Mouse (Mus musculus) Patski (cell line): ENCODE data around the gene Hist1h2bg. TPM values are rescaled to one million over a fixed set of nuclear protein-coding genes. Genes with fewer than 3 reads are reported as not detected.
A peak's percentile ranks its signal among the peaks of the same experiment; 100 is the strongest.
"Not testable (repeated sequence)": the region's sequence is repeated elsewhere in the genome, so short reads cannot be mapped to it uniquely, and the experiment has no call there.

Experiments used
- ATAC-seq: fragments of 100-300 bp; one replicate; pipeline ENCODE4 v1.8.0; 2021
- CTCF ChIA-PET: fragments of 350-600 bp; sonication (Branson Sonifier 250); formaldehyde crosslinking; loops from one replicate; lab custom pipeline; 2022; ENCODE audit warnings: inconsistent platforms; lab: Charles Lee
- POLR2A ChIA-PET: fragments of 350-600 bp; sonication (Branson Sonifier 250); formaldehyde crosslinking; loops from one replicate; lab custom pipeline; 2022; ENCODE audit warnings: antibody characterized with exemption, inconsistent platforms; lab: Charles Lee
- DNase-seq: peaks from one replicate; pipeline ENCODE4 v3.0.0-alpha.2; 2011; ENCODE audit warnings: low read depth, low spot score
- H3K27me3 ChIP-seq: fragments of 371-371 bp; one replicate; pipeline ENCODE4 v1.5.1; 2021
- CTCF ChIP-seq: fragments of 100-300 bp; IDR thresholded peaks from one replicate; pipeline ENCODE4 v1.5.1; 2021
- in situ Hi-C: fragments of 300-500 bp; cut with MboI; formaldehyde crosslinking; loops from 3 replicates; pipeline ENCODE4 v1.11.1; 2018; ENCODE audit warnings: low pct_unique_long_range_greater_than_20kb, mixed read lengths
- polyA plus RNA-seq: library from polyadenylated mRNA; unstranded; gene quantifications from one replicate; pipeline ENCODE4 v1.2.3, GENCODE M21; 2021

The Hist1h2bg gene
- polyA plus RNA-seq, 1 experiment from 2014 or later = 12.9 TPM

DNA sequence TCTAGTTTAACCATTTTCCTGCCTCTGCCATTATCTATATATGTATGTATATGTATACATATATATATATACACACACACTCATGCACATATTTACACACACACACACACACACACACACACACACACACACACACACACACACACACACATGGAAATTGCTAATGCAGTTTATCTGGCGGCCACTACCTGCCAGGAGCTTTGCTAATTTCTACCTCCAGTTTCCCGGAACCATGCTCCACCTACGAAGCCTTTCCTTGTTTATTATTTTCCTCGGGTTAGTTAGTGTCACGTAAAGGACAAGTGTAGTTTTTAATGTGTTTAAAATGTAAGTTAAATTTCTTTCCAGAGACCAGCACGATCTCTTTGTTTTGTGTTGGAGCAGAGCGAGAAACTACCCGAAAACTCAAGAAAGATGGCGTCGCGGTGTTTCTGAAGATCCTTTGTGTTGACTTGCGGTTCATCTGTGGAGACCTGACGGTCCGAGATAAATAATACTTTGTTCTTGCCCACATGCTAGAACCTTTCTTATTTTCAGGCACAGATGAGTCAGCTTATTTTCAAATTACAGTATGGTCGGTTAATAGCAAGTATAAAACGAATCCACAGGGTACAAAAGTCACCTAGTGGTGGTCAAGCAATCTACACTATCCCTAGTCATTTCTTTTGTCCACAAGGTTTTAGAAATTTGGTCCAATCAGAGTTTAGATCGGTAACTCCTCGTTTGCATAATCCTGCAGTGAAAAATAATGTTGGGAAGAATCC is 8.3 kb upstream of the Hist1h2bg start:
- CTCF ChIA-PET = no interaction called here
- DNase-seq (no peak), ATAC-seq (peak; percentile 54)
- POLR2A ChIA-PET = interaction anchor here (0.6 to 1.3 kb wide), 3 partner anchors 12 to 177 kb away, joined by 3 read pairs; no protein-coding TSS in a partner anchor
- H3K27me3 ChIP-seq = no peaks in the 10 kb centered on the region
- TF ChIP-seq CTCF = peak; percentile 56
- in situ Hi-C loops = loop anchor here (10.0 kb wide), 1 partner anchor 132 kb away; the partner anchor contains the start of genes Hist1h1t and Hist1h4c

DNA sequence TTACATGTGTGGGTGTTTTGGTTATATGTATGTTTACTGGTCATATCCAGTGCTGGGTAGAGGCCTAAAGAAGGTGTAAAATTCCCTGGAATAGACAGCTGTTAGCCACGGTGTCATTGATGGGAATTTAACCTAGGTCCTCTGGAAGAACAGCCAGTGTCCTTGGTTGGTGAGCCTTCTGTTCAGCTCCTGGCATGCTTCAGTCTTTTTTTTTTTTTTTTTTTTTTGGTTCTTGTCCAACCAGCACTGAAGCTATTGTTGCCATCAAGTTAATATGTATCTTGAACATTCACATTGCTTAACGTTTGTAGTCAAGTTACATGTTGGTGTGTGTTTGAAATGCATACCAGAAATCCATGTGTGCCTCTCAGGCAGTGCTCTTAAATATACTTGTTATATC is 6.7 kb upstream of the Hist1h2bg start:
- DNase-seq (no peak), ATAC-seq (no peak)
- CTCF ChIA-PET = no interaction called here
- POLR2A ChIA-PET = interaction anchor here (0.5 to 1.0 kb wide), 2 partner anchors 9 to 23 kb away, joined by 3 to 4 read pairs; no protein-coding TSS in a partner anchor
- H3K27me3 ChIP-seq = no peaks in the 10 kb centered on the region
- in situ Hi-C loops = loop anchor here (10.0 kb wide), 1 partner anchor 130 kb away; the partner anchor contains the start of genes Hist1h1t and Hist1h4c
- no peak for TF ChIP-seq CTCF

DNA sequence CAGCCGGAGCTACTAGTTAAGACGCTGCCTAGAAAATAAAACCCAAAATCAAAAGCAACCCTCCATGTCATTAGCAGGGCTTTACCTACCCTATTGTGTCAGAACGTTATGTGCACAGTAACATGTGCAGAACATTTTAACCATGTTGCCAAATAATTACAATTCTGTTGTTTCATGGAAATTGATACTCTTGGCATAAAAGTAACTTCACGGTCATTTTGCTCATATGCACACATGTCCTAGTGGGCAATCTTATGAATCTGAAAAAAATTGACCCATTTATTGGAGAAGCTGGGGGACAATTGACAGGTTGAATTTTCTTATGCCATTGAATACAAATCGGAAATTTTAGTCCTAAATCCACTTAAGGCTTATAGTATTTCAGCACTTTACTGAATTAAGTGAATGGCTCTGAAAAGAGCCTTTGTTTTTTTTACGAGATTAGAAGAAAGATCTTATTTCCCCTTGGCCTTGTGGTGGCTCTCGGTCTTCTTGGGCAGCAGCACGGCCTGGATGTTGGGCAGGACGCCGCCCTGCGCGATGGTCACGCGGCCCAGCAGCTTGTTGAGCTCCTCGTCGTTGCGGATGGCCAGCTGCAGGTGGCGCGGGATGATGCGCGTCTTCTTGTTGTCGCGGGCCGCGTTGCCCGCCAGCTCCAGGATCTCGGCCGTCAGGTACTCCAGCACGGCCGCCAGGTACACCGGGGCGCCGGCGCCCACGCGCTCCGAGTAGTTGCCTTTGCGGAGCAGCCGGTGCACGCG is 755 bp upstream of the Hist1h2bg start:
- ATAC-seq, DNase-seq, H3K27me3 ChIP-seq, CTCF ChIA-PET, in situ Hi-C loops: not testable (repeated sequence)
- POLR2A ChIA-PET = interaction anchor here (0.9 to 1.9 kb wide), 4 partner anchors 10 to 127 kb away, joined by 3 to 5 read pairs (median 4); partner anchors contain the start of genes Hist1h4c and Hist1h4d

DNA sequence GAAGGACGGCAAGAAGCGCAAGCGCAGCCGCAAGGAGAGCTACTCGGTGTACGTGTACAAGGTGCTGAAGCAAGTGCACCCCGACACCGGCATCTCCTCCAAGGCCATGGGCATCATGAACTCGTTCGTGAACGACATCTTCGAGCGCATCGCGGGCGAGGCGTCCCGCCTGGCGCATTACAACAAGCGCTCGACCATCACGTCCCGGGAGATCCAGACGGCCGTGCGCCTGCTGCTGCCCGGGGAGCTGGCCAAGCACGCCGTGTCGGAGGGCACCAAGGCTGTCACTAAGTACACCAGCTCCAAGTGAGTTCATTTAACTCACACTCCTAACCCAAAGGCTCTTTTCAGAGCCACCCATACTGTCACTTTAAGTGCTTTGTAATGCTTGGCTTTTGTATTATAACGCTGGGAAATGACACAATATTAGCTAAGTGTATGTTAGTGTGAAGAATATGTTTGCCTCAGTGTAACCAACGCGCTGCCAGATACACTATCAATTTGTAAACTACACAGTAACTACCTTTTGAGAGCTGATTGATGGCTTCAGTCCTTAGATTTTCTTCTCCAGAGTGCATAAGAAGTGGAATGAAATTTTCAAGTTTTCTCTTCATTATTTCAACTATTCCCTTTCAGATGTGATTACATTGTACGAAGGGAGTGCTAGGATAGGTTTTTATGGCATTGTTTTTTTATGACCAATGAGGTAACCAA is 465 bp downstream of the Hist1h2bg start:
- CTCF ChIA-PET, in situ Hi-C loops: not testable (repeated sequence)

DNA sequence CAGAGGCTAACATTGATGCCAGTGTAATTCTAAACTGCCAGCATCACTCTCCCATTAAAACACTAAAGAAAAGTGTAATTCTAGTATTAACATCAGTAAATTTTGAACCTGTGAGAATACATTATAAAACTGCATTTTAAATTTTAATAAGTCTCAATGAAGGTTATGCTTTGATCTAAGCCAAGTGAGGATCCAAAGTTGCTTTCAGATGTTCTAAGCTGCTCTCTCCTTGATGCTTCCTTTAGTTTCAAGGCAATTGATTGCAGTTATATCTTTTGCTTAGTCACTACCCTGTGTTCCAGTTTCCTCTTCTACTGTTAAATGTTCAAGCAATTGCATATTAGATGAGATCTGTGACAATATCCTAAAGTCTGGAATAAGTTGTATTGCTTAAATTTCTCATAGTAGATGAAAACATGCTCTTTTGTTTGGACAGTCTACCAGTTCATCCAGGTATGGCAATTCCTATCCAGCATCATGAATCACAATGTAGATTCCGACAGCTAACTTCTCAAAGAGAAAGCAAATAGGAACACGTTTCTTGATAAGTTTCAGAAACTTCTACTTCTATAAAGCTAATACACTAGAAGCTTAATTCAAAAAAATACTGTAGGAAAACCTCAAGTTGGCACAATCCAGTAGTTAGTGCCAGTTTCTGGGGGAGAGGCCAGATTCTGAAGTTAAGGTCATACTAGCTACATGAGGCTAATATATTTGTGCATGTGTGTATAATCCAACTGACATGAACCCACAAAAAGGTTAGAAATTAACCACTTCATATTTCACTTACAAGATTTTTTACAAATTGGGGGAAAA is 1.2 kb downstream of the Hist1h2bg start:
- DNase-seq = no peak
- H3K27me3 ChIP-seq = no peaks in the 10 kb centered on the region
- ChIA-PET POLR2A (interaction anchor here (1.1 kb wide), 1 partner anchor 18 kb away, joined by 3 read pairs; no protein-coding TSS in a partner anchor), CTCF (no interaction called here)
- in situ Hi-C loops = no loop called here
- TF ChIP-seq CTCF = no peak
- no peak for ATAC-seq

More for the DNA sequence above, 465 bp downstream of the Hist1h2bg start:
- POLR2A ChIA-PET = interaction anchor here (1.1 to 1.9 kb wide), 2 partner anchors 10 to 17 kb away, joined by 3 to 5 read pairs; partner anchors contain the start of gene Hist1h4d
- DNase-seq, H3K27me3 ChIP-seq, ATAC-seq: not testable (repeated sequence)

DNA sequence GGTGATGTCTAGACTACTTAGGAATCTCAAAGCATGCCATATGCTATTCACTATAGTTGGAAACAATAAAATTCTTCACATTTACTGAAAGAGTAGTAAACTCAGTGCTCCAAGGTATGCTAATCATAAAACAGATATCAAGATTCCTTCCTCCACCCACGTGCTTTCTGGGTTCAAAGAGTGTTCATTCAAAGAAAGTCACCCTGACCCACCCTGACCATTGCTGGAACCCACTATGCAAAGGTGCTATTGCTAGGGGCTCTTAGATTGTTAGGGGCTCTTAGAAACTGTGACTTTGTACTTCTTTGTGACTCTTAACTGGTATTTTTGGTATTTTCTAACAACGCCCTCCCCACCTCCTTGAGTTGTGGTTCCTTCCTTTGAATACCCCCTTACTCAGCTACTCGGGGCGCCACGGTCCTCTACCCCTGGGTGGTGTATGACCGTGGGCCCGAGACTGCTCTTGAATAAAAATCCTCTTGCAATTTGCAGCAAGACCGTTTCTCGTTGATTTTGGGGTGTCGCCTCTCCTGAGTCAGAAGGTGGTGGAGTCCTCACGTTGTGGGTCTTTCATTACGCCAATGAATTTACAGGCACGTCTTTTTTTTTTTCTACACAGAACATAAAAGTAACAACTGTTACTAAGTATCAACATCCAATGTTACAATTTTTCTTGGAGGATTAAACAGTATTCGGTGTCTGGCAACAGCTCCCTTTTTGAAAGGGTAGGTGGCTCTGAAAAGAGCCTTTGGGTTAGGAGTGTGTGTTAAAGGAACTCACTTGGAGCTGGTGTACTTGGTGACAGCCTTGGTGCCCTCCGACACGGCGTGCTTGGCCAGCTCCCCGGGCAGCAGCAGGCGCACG is 2.1 kb downstream of the Hist1h2bg start:
- POLR2A ChIA-PET, CTCF ChIA-PET, ATAC-seq, in situ Hi-C loops, H3K27me3 ChIP-seq, DNase-seq: not testable (repeated sequence)

DNA sequence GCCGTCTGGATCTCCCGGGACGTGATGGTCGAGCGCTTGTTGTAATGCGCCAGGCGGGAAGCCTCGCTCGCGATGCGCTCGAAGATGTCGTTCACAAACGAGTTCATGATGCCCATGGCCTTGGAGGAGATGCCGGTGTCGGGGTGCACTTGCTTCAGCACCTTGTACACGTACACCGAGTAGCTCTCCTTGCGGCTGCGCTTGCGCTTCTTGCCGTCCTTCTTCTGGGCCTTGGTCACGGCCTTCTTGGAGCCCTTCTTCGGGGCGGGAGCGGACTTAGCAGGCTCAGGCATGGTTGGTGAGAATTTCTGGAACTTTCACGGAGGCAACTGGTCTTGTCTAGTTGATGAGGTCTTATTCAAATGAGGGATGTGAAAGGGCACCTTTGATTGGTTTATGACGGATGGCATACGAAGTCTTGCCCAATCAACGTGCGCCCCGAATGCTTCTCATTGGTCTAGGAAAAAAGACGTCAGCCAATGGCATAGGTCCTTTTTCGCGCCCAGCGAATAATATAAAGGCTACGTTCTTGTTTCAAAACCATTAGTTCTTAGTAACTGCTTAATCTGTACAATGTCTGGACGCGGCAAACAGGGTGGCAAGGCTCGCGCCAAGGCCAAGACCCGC is 2.8 kb downstream of the Hist1h2bg start, which contains the start of the genes Hist1h2bf and Hist1h2ad:
Gene Hist1h2bf (minus strand): TSS at position 299 of the 627 bp plus-strand sequence.
Gene Hist1h2ad (plus strand): TSS at position 484 of the 627 bp plus-strand sequence.
- POLR2A ChIA-PET, in situ Hi-C loops, H3K27me3 ChIP-seq, CTCF ChIA-PET: not testable (repeated sequence)
- peak; percentile 94 for DNase-seq
- peak; percentile 75 for ATAC-seq

DNA sequence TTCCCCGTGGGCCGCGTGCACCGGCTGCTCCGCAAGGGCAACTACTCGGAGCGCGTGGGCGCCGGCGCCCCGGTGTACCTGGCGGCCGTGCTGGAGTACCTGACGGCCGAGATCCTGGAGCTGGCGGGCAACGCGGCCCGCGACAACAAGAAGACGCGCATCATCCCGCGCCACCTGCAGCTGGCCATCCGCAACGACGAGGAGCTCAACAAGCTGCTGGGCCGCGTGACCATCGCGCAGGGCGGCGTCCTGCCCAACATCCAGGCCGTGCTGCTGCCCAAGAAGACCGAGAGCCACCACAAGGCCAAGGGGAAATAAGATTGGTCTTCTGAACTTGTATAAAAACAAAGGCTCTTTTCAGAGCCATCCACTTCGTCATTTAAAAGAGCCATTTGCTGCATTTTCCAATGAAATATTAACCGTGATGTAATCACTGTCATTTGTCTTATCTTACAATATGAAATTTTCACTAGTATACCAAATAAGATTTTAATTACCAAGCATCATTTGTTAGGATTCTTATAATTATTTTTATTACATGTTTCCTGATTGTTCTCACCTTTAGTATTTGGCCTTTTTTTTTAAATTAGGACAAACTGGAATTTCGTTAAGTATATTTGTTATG is 3.5 kb downstream of the Hist1h2bg start:
- ATAC-seq, DNase-seq, CTCF ChIA-PET, H3K27me3 ChIP-seq: not testable (repeated sequence)
- TF ChIP-seq CTCF = peak; percentile 17
- in situ Hi-C loops = loop anchor here (5.0 kb wide), 1 partner anchor 168 kb away; no protein-coding TSS in a partner anchor
- POLR2A ChIA-PET = interaction anchor here (0.8 kb wide), 1 partner anchor 24 kb away, joined by 3 read pairs; no protein-coding TSS in a partner anchor
